Mouse (Mus musculus): ENCODE results near the gene Cyp4f17. TPM values are rescaled to one million over a fixed set of nuclear protein-coding genes. Genes with fewer than 3 reads are reported as not detected.

The Cyp4f17 gene
- 4.9 TPM for polyA plus RNA-seq (2017; shearing (Covaris generic))

DNA sequence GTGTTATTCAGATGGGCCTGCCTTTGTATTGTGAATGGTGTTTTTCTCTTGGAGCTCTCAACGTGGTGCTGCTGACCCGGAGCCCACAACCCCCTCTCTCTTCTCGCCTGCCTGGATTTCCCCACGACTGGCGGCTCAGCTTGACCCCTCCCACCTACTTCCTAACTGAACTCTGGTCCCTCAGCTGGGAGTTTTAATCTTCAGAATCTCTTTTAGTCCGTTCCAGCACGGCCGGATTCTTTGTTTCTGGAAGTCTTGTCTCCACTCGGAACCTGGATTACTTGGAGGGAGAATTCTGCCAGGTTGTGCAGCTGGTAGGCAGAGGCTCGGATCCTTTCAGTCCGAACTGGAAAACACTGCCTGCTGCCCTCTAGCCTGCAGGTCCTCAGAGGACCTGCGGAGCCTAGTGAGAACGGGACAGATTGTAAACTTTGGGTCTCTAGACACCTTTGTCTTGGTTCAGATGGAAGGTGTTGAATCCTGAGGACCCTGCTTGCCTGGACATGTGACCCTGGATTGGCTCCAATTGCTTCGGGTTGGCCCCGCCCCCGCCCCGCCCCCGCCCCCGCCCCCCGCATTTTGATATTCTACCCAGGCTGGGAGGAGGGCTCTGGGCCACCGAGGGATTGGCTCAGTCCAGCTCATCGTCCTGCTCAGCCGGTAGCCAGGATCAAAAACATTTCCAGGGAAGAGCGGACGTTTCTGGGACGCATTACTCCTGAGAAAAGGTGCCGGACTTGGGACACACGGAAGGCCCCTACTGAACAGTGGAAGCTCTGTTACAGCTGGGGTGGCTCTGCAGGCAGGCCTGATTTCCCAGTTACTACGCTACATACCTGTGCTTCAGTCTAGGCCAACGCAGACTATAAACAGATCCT is at the start of gene Cyp4f17:
Gene Cyp4f17, plus strand, starts transcription at position 200 of the 878 bp plus-strand sequence.

GRCm38 (mm10) chr17:32536051-32536866 is 30.4 kb downstream of the Cyp4f17 start, which contains the start of gene Cyp4f16:
Cyp4f16 (plus strand) TSS chr17:32536558.

Other genes with a start within 250 kb of the Cyp4f17 start
- gene Brd4, start 221.3 kb upstream of the Cyp4f17 start, polyA plus RNA-seq (2017; shearing (Covaris generic)), result 55.5 TPM
- gene Akap8, start 184.8 kb upstream of the Cyp4f17 start, polyA plus RNA-seq (2017; shearing (Covaris generic)), result 258 TPM
- gene Akap8l, start 155.4 kb upstream of the Cyp4f17 start, polyA plus RNA-seq (2017; shearing (Covaris generic)), result 327 TPM
- 23.5 TPM for gene Wiz, start 116.6 kb upstream of the Cyp4f17 start, polyA plus RNA-seq (2017; shearing (Covaris generic))
- 166 TPM for gene Rasal3, start 102.5 kb upstream of the Cyp4f17 start, polyA plus RNA-seq (2017; shearing (Covaris generic))
- gene Pglyrp2, start 81.9 kb upstream of the Cyp4f17 start, polyA plus RNA-seq (2017; shearing (Covaris generic)), result 98.3 TPM
- gene Cyp4f39, start 53.3 kb upstream of the Cyp4f17 start, polyA plus RNA-seq (2017; shearing (Covaris generic)), result 1.5 TPM
- gene Cyp4f16, start 30.5 kb downstream of the Cyp4f17 start, polyA plus RNA-seq (2017; shearing (Covaris generic)), result 19.0 TPM
- gene Cyp4f37, start 115.3 kb downstream of the Cyp4f17 start, polyA plus RNA-seq (2017; shearing (Covaris generic)), result not detected
- gene Cyp4f40, start 152.8 kb downstream of the Cyp4f17 start, polyA plus RNA-seq (2017; shearing (Covaris generic)), result not detected
- not detected for gene Cyp4f15, start 179.6 kb downstream of the Cyp4f17 start, polyA plus RNA-seq (2017; shearing (Covaris generic))

Data from inflammation-experienced regulatory T-cells, adult 16 weeks (primary cell).